Mouse (Mus musculus) left cerebral cortex, adult 11 months (tissue): ENCODE data around the gene Fam126a.

ENCODE experiments used
- DNase-seq: peaks from one replicate; pipeline ENCODE4 v3.0.0; 2022; ENCODE audit warnings: low spot score

Fam126a gene

DNA sequence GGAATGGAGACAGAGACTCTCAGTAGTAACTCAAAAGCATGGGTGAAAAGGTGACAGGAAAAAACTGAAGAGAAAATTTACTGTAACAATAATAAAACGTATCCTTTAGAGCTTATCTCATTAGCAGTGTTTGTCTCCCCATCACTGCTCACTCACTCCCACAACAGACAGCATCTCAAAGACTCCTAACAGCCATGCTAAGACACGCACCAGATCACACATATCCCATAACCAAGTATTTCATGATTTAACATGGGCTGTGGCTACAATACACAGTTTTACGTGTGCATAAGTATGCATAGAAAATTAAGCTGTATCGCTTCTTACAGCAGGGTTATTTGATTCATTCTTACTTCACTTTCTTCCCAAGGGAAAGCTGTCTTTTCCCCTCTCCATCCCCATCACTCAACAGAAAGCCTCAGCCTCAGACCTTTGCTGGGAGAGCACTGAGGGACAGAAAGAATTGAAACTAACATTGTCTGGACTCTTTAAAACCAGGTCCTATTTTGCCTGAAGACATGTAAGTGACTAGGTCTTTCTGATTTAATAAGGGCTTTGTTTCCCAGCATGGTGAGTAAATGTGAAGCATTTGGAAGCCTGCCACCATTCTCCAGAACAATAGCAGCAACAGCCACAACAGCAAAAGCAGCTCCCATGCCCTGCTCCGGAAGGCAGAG, 37.5 kb downstream of the Fam126a start:
- DNase-seq = peak; percentile 28

DNA sequence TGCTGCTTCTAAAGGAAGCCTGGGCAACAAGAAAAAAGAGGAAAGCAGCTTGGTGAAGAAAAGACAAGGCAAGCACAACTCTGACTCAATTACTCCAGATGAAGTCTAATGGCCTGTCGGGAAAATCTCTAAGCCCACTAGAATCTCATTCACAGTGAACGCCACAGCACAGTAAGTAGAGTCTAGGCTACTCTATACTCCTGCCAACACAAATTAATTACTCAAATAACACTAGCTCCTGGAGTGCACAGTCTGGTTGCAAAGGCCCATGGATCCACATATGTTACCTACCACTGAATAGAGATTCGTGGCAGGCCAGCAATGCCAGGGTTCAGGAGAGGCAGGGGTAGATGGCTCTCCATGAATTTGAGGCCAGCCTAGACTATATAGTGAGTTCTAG, 40.5 kb downstream of the Fam126a start:
- DNase-seq = no peak

DNA sequence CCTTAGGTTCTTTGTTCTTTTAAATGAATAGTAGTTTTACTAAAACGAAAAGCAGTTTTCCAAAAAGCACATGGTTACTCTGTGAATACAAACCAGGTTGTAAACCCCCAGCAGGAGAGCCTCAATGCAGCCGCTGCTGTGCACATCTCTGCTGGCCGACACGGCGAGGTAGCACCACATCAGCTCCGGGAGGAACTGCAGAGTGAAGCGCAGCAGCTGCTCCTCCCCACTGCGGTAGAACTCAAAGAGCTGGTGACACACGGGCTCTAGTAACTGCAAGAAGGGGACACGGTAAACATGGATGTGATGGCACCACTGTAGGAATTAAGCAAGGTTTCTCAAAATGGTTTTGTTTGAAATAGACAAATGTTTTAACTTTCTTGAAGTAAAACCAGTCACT, 42.7 kb downstream of the Fam126a start:
- no peak for DNase-seq

DNA sequence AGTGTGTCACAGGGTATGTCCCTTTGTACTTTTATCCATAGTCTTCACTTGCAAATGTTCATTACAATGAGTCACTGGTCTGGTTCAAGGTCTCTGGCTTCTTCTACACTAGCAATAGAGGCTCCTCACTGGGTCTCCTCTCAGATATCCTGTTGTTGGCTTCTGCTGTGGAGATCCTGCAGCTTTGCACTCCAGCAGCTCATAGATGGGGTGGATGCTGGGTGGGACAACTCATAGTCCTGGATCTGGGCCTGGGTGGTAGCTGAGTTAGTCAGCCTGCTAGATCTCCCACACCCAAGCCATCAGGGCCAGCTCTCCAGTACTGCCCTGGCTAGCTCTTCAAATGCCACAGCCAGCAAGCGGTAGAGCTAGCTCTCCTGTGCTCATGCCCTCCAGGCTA, 48.4 kb downstream of the Fam126a start:
- no peak for DNase-seq

DNA sequence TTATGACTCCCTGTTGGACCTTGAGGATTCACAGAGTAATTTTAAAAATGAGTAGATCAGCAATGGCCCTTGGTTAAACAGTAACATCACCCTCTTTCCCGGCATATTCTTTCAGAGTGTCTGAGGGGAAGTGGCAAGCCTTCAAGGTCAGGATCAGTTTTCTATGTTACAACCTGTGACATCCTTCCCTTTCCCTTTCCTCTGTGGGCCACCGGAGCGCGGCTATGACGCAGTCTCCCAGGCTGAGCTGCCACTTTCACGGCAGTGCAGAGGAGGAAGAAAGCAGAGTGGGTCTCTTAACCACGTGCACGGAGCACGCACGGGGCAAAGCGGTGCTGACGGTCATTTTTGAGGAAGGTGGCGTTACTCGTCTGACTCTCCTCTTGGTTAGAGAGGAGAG, 52.0 kb downstream of the Fam126a start:
- no peak for DNase-seq

DNA sequence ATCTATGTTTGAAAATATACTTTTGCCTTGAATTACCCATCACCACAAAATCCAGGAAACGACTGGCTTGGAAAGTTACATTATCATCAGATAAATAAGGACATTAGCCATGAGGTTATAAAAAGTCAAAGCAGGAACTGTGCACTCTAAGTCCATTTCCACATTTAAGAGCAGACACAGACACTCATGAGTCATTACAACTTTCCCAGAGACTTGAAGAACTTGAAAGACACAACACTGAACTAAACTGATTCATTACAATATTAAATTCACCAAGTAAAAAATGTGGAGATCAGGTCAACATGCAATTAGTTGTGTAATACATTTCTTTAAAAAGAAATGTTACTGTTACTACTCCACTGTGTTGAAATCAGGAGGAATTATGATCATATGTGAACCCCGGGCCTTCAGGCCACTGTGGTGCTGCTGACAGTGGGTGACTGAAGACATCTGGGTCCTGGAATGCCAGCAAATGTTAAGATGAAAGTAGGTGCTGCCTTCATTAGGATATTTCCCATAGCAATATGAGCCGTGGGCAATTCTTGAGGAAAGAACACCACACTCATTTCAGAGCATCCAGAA, 55.4 kb downstream of the Fam126a start:
- DNase-seq = no peak

DNA sequence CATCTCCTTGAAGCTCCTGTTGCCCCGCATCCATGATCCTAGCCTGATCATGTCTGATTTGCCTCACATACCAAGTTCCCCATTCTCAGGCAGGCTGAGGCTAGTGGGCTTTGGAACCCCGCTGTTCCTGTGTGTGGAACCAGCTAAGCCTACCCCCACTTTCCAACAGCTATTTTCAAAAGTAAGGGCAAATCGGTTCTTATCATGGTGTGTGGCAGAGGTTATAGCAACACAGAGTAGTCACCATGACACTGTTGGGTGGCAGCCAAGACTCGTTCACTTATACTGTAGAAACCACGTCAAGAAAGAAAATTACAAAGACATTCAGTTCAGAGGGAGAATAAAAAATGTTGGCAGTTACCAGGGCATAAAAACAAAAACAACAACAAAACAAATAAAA, 62.8 kb downstream of the Fam126a start:
- no peak for DNase-seq

DNA sequence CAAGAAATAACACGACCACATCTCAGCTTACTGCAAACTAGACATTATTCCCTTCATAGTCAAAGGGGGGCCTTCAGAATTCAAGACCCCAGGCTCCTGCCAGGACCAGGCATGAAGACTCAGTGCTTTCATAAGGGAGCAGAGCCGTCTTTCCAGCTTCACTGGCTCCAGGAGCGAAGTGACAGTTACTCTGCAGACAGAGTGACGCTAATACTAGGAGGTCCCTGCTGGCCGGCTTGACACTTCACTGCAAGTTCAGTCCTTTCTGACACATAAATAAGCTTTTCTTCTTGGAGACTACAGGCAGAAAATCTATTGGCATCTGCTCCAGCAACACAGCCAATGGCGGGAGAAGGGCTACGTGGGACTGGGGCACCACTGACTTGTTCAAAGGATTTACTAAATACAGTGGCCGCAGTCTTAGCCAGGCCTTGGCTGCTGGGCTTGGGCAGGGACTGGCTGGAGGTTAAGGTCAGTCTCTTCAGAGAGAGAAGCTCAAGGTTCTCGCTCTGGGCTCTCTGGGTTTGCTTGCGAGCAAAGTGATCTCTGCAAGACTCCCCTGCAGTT, 65.8 kb downstream of the Fam126a start:
- no peak for DNase-seq

DNA sequence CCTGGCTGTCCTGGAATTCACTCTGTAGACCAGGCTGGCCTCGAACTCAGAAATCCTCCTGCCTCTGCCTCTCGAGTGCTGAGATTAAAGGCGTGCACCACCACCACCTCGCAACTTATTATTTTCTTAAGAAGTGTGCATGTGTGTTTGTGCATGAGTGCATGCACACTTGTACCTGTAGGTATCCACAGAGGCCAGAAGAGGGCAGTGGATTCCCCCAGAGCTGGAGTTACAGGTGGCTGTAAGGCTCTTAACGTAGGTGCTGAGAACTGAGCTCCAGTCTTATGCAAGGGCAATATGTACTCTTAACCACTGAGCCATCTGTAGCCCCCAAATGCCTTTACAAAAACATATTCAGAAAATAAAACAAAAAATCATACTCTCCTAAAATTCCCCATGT, 77.4 kb downstream of the Fam126a start:
- no peak for DNase-seq

DNA sequence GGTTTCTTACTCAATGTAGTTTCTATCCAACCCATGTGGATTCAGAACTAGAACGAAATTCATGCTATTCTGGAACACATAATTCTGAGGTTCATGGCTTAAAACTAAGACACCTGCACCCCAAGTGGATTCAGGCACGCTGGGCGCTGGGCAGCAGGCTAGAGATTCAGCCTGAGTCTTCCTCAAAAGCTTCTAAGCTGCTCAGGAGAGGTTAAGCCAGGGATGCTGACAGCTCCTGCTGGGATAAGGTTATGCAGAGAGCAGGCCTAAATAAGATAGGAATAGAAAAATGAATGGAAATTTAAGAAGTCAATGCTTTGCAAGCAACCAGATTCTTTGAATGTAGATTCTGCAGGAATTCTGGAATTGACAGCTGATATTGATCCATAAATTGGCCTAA, 82.4 kb downstream of the Fam126a start:
- DNase-seq = no peak

DNA sequence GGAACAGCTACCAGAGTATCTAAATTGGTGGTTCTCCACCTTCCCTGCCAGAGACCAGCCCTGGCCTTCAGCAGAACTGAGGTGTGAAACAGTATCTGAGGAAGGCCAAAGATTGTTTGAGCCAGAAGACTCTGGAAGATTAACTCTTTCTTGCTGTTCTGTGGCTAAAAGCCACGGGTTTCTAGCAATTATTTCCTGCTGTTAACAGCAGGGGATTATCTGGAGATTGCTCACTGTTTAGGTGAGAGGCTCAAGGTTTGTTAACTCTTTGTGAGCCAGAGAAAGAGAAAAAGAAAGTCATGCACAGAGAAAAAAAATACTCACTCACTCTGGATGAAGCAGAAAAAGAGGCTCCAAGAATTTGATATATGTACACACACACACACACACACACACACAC, 85.4 kb downstream of the Fam126a start:
- no peak for DNase-seq

DNA sequence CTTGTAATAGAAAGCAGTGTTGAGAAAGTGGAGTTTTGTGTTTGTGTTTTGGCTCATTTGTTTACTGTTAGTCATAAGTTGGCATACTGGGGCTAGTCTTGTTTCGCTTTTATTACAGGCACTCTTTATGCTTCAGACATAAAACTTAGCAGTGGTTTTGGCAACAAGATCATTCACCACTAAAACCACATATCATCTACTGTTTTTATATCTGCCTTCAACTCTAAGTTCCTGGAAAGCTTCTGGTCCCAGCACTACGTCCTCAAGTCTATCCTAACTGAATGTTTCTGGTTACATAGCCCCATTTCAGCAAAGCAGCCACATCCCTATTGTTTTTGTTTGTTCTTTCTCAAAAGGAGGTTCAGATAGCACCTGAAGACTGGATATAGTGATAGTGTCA, 87.0 kb downstream of the Fam126a start:
- no peak for DNase-seq

DNA sequence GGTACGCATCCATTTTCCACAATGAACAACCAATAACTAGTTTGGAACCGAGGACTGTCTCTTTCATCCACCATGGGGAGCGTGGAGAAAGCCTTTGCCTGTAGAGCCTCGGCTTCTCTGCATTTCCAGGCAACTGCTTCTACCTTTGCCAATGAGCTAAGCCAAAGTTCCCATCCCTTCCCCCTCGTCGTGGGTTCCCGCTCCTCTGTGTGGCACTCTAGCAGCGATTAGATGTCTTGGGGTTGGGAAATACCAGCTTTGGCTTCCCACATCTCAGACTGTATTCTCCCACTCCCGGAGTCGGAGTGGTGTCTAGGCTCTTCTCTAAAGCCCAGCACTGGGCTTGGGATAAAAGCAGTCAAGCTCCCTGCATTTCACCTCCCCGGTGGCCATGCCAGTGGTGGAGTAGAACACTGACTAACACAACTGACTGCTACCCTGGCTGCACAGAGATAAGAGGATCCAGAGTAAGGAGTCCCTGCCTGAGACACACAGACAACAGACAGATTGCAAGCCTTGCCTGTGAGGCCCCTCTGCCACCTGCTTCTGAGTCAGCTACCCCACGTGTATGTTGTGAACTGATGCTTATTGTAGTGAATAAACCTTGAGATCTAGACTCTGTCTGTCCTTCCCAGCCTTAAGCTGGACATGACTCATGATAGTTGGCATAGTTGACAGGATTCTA, 106.9 kb downstream of the Fam126a start:
- DNase-seq = no peak

DNA sequence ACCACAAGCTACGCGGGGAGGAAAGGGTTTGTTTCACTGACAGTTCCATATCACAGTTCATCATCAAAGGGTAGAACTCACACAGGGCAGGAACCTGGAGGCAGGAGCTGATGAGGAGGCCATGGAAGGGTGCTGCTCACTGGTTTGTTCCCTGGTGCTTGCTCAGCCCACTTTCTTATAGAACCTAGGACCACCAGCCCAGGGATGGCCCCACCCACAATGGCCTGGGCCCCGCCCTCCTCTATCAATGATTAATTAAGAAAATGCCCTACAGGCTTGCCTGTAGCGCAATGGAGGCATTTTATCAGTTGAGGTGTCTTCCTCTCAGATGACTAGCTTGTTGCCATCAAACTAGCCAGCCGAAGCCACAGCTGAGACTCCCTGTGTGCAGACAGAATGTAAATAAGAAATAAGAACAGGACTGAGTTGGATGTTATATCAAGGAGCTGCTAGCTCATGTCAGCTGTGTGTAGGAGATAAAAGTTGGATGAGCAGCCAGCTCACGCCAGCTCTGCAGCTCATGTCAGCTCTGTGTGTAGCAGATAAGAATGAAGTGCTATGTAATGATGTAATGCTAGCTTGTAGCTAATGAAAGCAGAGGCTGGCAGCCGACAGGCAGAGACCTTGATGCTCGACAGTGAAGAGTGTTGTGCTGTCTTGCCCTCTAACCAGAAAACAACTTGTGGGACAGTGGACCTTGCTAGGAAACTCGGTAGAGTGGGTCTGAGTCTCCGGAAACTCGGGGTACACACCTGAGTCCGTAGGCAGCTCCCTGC, 107.8 kb downstream of the Fam126a start:
- no peak for DNase-seq

DNA sequence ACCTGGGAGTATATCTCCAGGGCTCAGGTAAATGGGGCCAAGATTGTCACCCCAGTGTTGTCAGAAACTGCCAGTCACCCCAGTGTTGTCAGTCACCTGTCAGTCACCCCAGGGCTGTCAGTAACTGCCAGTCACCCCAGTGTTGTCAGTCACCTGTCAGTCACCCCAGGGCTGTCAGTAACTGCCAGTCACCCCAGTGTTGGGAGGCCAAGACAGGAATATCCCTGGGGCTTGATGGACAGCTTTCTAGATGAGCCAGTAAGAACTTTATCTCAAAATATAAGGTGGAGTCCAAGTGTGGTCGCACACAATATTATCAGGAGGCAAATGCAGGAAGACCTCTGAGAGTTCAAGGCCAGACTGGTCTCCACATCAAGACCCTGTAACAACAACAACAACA, 109.2 kb downstream of the Fam126a start:
- no peak for DNase-seq

DNA sequence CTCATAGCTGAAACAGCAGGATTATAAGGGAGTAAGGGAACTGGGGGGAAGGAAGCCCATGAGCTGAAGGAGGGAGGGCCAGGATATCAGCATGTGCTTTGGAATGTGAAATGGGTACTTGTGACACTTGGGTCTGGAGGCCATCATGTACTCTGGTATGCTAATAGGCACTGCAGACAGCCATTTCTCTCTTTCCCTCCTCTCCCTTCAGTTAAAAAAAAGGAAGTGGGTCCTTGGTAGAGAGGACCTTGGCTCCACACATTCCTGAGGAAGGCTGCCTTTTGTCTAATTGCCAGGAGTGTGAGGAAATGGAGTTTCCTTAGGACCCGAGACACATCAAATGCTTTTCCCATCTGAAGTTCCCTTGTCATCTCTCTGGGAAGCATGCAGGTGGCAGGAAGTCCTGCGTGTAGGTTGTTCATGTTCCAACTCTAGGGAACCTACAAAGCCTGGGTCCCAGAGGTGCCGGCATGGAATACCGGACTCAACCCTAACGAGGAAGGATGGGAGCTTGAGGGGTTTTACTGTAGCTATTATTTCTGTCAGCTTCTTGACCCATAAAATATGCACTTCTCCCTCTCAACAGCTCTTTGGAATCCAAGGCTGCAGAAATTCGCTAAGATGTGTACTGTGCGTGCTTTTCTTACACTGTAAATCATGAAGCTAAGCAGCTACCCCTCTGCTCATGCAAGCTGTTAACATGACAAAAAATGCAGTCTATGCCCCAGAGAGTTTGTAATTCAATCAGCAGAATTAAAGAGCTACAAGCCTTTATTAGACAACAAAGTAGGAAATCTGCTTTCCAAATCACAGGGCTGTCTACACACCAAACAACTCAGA, 110.4 kb downstream of the Fam126a start:
- no peak for DNase-seq

DNA sequence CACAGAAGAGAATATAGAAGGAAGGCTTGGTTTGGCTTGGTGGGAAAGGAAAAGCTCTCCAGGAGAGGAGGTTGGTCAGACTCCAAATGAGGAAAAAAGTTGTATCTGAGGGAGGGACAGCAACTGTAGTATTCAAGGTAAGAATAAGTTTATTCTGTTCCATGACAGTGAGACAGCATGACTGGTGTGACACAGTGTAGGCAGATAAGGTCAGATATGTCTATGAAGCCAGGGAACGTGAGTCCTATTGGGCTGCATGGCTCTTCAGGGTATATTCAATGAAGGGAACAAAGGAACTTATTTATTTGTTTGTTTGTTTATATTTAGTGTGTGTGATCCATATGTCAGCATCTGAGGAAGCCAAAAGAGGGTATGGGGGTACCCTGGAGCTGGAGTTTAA, 113.2 kb downstream of the Fam126a start:
- no peak for DNase-seq

DNA sequence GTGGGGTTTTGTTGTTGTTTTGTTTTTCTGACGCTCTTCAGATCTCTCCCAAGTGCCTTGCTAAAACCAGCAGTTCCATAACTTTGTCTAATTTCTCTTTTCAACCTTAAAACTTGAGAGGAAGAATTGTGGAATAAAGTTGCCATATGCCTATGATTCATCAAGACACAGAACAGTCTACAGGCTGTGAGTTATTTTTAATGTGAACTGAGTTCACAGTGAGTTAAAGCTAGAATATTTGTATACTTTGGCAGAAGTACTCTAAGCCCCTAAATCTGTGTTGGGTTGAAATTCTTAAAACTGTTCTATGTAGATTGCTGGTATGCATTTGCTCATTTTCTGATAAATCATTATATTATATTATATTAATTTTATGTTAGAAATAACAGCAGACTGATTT, 118.9 kb downstream of the Fam126a start:
- no peak for DNase-seq

DNA sequence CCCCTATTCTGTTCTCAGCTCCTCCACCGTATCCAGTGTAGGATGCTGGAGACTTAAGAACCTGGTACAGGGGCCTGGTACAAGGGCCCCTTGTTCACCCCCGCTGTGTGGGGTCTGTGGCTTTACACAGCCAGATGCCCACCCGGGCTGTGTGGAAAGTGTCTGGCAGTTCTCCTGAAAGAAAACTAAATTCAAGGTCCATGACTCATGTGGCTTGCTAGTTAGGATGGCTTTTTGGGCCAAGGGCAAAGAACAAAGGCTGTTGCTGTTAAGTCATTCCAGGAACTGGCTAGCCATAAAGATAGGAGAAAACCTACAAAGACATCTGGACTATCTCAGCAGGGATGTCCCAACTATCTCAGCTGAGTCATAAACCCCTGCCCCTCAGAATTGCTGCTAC, 121.2 kb downstream of the Fam126a start:
- DNase-seq = no peak

DNA sequence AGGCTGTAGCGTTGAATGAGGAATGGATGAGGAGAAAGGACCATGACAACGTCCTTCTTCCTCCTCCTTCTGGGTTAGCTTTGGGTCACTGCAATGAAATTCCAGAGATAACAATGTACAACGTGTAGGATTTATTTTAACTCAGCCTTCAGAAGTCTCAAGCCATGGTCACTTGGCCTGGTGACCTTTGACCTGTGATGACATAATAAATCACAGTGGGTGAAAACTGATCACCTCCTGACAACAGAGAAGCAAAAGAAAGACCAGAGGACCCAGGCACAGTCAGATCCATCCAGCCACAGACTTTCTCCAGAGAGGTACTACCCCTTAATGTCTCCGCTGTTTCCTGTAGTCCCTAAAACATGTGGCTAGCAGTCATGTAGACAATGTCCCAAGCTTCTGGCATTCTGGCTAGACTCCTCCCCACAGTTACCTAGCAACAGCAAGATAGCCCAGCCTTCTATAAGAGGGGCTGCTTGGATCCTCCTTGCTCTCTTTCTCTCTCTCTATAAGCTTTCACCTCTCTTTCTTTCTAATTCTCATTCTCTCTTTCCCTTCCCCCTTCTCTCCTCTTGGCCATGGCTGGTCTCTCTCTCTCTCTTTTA, 121.9 kb downstream of the Fam126a start:
- no peak for DNase-seq

DNA sequence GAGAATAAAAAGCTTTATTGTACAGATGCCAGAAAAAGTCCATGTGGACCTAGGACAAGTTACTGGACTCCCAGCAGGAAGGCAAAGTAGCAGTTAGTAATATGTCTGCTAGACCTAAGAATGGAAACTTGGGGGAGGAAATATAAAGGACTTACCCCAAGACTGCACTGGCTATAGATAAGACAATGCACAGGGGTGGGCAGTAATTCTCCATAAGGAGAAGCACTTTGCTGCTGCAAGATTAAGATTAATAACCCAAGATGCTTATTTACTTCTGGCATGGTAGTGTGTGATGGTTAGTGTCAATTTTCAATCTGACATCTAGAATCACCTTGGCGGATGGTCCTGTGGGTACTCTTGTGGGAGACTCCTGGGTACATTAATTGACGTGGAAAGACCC, 128.3 kb downstream of the Fam126a start:
- no peak for DNase-seq
